Mouse (Mus musculus): ENCODE results near the gene 4930412O13Rik.

DNA sequence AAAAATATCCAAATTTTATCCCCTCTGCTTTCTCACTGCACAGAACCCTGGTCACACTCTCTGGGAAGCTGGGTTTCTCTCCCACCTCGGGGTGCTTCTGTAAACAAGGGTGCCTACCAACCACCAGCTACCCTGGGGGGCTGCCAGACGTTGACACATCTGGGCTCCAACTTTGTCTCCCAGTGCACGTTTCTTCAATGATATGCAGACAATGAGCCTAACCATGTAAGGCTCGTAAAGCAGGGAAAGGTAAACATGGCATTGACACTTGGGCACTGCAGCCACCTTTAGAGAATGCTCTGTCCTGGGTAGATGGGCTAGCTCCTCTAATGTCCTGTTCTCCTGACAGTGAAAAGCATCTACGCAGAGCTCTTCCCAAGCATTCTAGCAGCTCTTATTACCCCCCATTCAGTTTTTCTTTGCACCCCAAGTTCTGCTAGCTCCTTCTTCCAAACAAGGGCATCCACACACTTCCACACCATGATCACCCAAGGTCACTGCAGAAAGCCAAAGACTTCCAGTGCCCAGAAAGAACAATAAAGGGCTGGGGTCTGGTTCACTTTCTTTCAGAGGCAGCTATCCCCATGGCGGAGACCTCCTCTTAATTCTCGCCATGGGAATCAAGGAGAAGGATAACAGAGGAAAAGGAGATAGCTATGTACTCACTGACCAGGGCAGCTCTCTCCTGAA lies 6.0 kb downstream of the 4930412O13Rik start:
- TF ChIP-seq JUN (IDR thresholded peaks at IDR 0.05; ENCODE audit: insufficient read depth, low read depth, low read length) (no peak), POLR2AphosphoS2 (IDR thresholded peaks at IDR 0.05; ENCODE audit: low read depth, low read length) (no peak), CTCF (conservative IDR thresholded peaks at IDR 0.05 in 1 of 2, IDR thresholded peaks at IDR 0.05 in 1 of 2; ENCODE audit: low read depth in 2 of 2, low read length in 2 of 2) (no peak), KAT2A (IDR thresholded peaks at IDR 0.05; ENCODE audit: insufficient replicate concordance, low read length) (no peak), MEF2A (IDR thresholded peaks at IDR 0.05; ENCODE audit: borderline replicate concordance, low read depth, low read length) (no peak)
